Mouse (Mus musculus): ENCODE measurements around the gene Ebf3. TPM values are rescaled to one million over a fixed set of nuclear protein-coding genes. Genes with fewer than 3 reads are reported as not detected.

The Ebf3 gene
- polyA plus RNA-seq, 2 experiments, result 0.07 TPM; not detected in 1

- ATAC-seq (ENCODE audit: insufficient read depth), result no peak
- WGBS (ENCODE audit: insufficient replicate concordance), result 56% methylated on average over 12 of the region's 12 CpGs
Observed at GRCm38 (mm10) chr7:137237419-137237818, 76.8 kb downstream of the Ebf3 start.

GRCm38 (mm10) chr7:137223823-137224222, 90.4 kb downstream of the Ebf3 start:
- Histone ChIP-seq H3K9ac (replicated peaks) (no peak overlapping the region), H3K9me3 (ENCODE audit: control insufficient read depth, low read length) (no peaks in the 10 kb centered on the region), H3K4me1 (replicated peaks; ENCODE audit: control insufficient read depth in 2 of 2, insufficient read depth in 2 of 2, low read length in 1 of 2) (no peaks in the 10 kb centered on the region; a peak in 1 of 4 replicates), H3K36me3 (replicated peaks; ENCODE audit: control insufficient read depth, insufficient read depth, low read depth) (no peaks in the 10 kb centered on the region), H3K27ac (no peak overlapping the region), H3K4me3 (ENCODE audit: insufficient read depth in 1 of 2, low read depth in 2 of 2, low read length in 2 of 2) (no peak overlapping the region), H3K4me2 (ENCODE audit: low read depth) (no peak overlapping the region), H3K27me3 (ENCODE audit: control insufficient read depth, insufficient read depth, low read length) (no peaks in the 10 kb centered on the region)
- ATAC-seq (ENCODE audit: insufficient read depth) (peak; percentile 64; the same call in 1 of the 2 replicates), DNase-seq (ENCODE audit: low read depth in 3 of 3, low spot score in 3 of 3) (no peak)
- TF ChIP-seq CTCF (IDR thresholded peaks at IDR 0.05; ENCODE audit: low read depth) (no peak), EP300 (IDR thresholded peaks at IDR 0.05; ENCODE audit: low read depth) (no peak)
- WGBS (ENCODE audit: insufficient replicate concordance), result 34% methylated on average over 3 of the region's 3 CpGs

More at GRCm38 (mm10) chr7:137237419-137237818, 76.8 kb downstream of the Ebf3 start:
- no peak overlapping the region for H3K4me3 ChIP-seq (ENCODE audit: insufficient read depth in 1 of 2, low read depth in 2 of 2, low read length in 2 of 2)
- H3K9ac ChIP-seq (replicated peaks), result no peak overlapping the region
- H3K9me3 ChIP-seq (ENCODE audit: control insufficient read depth, low read length), result no peaks in the 10 kb centered on the region
- TF ChIP-seq EP300 (IDR thresholded peaks at IDR 0.05; ENCODE audit: low read depth), result no peak
- TF ChIP-seq CTCF (IDR thresholded peaks at IDR 0.05; ENCODE audit: low read depth), result no peak
- no peaks in the 10 kb centered on the region for H3K4me1 ChIP-seq (replicated peaks; ENCODE audit: control insufficient read depth in 2 of 2, insufficient read depth in 2 of 2, low read length in 1 of 2)
- H3K4me2 ChIP-seq (ENCODE audit: low read depth), result no peak overlapping the region
- H3K27ac ChIP-seq, result no peak overlapping the region
- no peaks in the 10 kb centered on the region for H3K36me3 ChIP-seq (replicated peaks; ENCODE audit: control insufficient read depth, insufficient read depth, low read depth)
- H3K27me3 ChIP-seq (ENCODE audit: control insufficient read depth, insufficient read depth, low read length), result no peaks in the 10 kb centered on the region
- DNase-seq (ENCODE audit: low read depth in 3 of 3, low spot score in 3 of 3), result no peak

GRCm38 (mm10) chr7:137222831-137223505, 91.3 kb downstream of the Ebf3 start:
- H3K27ac ChIP-seq, result no peak overlapping the region
- ATAC-seq (ENCODE audit: insufficient read depth) (no peak), DNase-seq (ENCODE audit: low read depth in 3 of 3, low spot score in 3 of 3) (no peak)
- TF ChIP-seq EP300 (IDR thresholded peaks at IDR 0.05; ENCODE audit: low read depth) (no peak), CTCF (IDR thresholded peaks at IDR 0.05; ENCODE audit: low read depth) (no peak)
- H3K4me2 ChIP-seq (ENCODE audit: low read depth), result no peak overlapping the region
- no peaks in the 10 kb centered on the region; a peak in 1 of 4 replicates for H3K4me1 ChIP-seq (replicated peaks; ENCODE audit: control insufficient read depth in 2 of 2, insufficient read depth in 2 of 2, low read length in 1 of 2)
- WGBS (ENCODE audit: insufficient replicate concordance), result 67% methylated on average over 6 of the region's 6 CpGs
- no peak overlapping the region for H3K9ac ChIP-seq (replicated peaks)
- no peak overlapping the region for H3K4me3 ChIP-seq (ENCODE audit: insufficient read depth in 1 of 2, low read depth in 2 of 2, low read length in 2 of 2)
- no peaks in the 10 kb centered on the region for H3K27me3 ChIP-seq (ENCODE audit: control insufficient read depth, insufficient read depth, low read length)
- H3K36me3 ChIP-seq (replicated peaks; ENCODE audit: control insufficient read depth, insufficient read depth, low read depth), result no peaks in the 10 kb centered on the region
- no peaks in the 10 kb centered on the region for H3K9me3 ChIP-seq (ENCODE audit: control insufficient read depth, low read length)

GRCm38 (mm10) chr7:137221599-137221998, 92.6 kb downstream of the Ebf3 start:
- Histone ChIP-seq H3K36me3 (replicated peaks; ENCODE audit: control insufficient read depth, insufficient read depth, low read depth) (no peaks in the 10 kb centered on the region), H3K27me3 (ENCODE audit: control insufficient read depth, insufficient read depth, low read length) (no peaks in the 10 kb centered on the region), H3K4me3 (ENCODE audit: insufficient read depth in 1 of 2, low read depth in 2 of 2, low read length in 2 of 2) (no peak overlapping the region), H3K9ac (replicated peaks) (no peak overlapping the region), H3K4me2 (ENCODE audit: low read depth) (no peak overlapping the region), H3K9me3 (ENCODE audit: control insufficient read depth, low read length) (no peaks in the 10 kb centered on the region), H3K4me1 (replicated peaks; ENCODE audit: control insufficient read depth in 2 of 2, insufficient read depth in 2 of 2, low read length in 1 of 2) (no peaks in the 10 kb centered on the region; a peak in 1 of 4 replicates), H3K27ac (no peak overlapping the region)
- TF ChIP-seq CTCF (IDR thresholded peaks at IDR 0.05; ENCODE audit: low read depth), result no peak
- TF ChIP-seq EP300 (IDR thresholded peaks at IDR 0.05; ENCODE audit: low read depth), result no peak
- ATAC-seq (ENCODE audit: insufficient read depth), result no peak
- 29% methylated on average over 6 of the region's 6 CpGs for WGBS (ENCODE audit: insufficient replicate concordance)
- DNase-seq (ENCODE audit: low read depth in 3 of 3, low spot score in 3 of 3), result no peak

GRCm38 (mm10) chr7:137220436-137220835, 93.8 kb downstream of the Ebf3 start:
- no peaks in the 10 kb centered on the region for H3K36me3 ChIP-seq (replicated peaks; ENCODE audit: control insufficient read depth, insufficient read depth, low read depth)
- TF ChIP-seq EP300 (IDR thresholded peaks at IDR 0.05; ENCODE audit: low read depth) (no peak), CTCF (IDR thresholded peaks at IDR 0.05; ENCODE audit: low read depth) (no peak)
- no peak overlapping the region for H3K4me2 ChIP-seq (ENCODE audit: low read depth)
- no peaks in the 10 kb centered on the region for H3K27me3 ChIP-seq (ENCODE audit: control insufficient read depth, insufficient read depth, low read length)
- no peak overlapping the region for H3K9ac ChIP-seq (replicated peaks)
- WGBS (ENCODE audit: insufficient replicate concordance), result 68% methylated on average over 4 of the region's 4 CpGs
- no peaks in the 10 kb centered on the region; a peak in 1 of 4 replicates for H3K4me1 ChIP-seq (replicated peaks; ENCODE audit: control insufficient read depth in 2 of 2, insufficient read depth in 2 of 2, low read length in 1 of 2)
- H3K4me3 ChIP-seq (ENCODE audit: insufficient read depth in 1 of 2, low read depth in 2 of 2, low read length in 2 of 2), result no peak overlapping the region
- ATAC-seq (ENCODE audit: insufficient read depth) (no peak), DNase-seq (ENCODE audit: low read depth in 3 of 3, low spot score in 3 of 3) (no peak)
- H3K9me3 ChIP-seq (ENCODE audit: control insufficient read depth, low read length), result no peaks in the 10 kb centered on the region
- no peak overlapping the region for H3K27ac ChIP-seq
